Mouse (Mus musculus) liver, postnatal 0 days (tissue): Measurements from ENCODE around the gene Tmem221.

Experiments
- CTCF ChIP-seq: sonication (generic); IDR thresholded peaks from 2 replicates; pipeline ENCODE4 v1.5.1; 2016; ENCODE audit warnings: antibody characterized with exemption, low read depth
- EP300 ChIP-seq: IDR thresholded peaks from 2 replicates; pipeline ENCODE4 v1.6.1; 2016; ENCODE audit warnings: antibody characterized with exemption, low read depth, mild to moderate bottlenecking

GRCm38 (mm10) chr8:71577856-71578387 lies 19.3 kb upstream of the Tmem221 start:
- TF ChIP-seq CTCF (no peak), EP300 (no peak)
